Mouse (Mus musculus) right cerebral cortex, postnatal 4 days (tissue): ENCODE measurements around the gene Epha8.

ENCODE experiments used
- DNase-seq: peaks from one replicate; pipeline ENCODE4 v3.0.0-alpha.2; 2022

Epha8 gene

DNA sequence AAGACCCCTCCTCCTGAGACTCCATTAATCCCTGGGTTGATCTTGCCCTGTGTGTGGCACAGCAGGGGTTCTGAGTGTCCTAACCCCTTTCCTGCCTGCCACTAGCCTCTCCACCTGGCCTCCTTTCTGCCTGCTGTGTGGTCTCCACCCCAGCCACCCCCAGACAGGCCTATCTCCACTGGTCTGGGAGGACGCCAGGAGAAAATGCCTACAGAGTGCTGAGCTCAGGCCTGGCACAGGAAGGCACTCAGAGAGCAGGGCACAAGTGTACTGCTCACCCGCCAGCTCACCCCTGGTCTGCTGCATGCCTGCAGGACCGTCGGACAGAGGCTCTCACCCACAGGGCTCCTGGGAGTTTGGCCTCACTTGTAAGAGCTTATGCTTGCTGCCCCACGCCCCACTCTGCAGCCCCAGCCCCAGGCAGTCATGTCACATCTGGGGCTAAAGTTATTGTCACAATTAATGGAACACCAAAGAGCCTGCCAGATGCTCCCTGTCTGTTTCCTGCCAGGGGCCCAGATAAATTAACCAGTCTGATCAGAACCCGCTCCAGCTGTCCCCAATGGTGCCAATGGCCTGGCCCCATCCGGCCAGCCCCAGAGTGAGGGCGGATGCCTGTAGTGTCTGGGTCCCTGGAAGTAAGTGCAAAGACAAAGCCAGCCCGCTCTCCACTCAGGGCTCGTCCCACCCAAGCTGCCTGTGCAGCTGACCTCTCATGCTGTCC lies 7.2 kb downstream of the Epha8 start:
- no peak for DNase-seq

DNA sequence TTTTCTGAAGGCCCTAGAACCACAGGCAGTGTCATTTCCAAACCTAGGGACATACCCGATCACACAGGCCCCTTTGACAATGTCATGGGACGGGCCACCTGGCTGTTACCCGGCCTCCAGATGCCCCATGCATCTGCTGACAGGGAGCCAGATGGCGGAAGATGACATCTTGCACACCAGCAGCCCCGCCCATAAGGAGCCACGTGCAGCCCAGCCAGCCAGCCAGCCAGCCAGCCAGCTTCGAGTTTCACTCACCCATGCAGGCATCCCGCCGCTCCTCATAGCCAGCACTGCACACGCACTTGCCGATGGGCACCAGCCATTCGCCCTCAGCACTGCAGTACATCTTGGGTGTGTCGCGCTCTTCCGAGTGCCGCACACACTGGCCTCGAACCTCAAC lies 11.2 kb downstream of the Epha8 start:
- DNase-seq: no peak

DNA sequence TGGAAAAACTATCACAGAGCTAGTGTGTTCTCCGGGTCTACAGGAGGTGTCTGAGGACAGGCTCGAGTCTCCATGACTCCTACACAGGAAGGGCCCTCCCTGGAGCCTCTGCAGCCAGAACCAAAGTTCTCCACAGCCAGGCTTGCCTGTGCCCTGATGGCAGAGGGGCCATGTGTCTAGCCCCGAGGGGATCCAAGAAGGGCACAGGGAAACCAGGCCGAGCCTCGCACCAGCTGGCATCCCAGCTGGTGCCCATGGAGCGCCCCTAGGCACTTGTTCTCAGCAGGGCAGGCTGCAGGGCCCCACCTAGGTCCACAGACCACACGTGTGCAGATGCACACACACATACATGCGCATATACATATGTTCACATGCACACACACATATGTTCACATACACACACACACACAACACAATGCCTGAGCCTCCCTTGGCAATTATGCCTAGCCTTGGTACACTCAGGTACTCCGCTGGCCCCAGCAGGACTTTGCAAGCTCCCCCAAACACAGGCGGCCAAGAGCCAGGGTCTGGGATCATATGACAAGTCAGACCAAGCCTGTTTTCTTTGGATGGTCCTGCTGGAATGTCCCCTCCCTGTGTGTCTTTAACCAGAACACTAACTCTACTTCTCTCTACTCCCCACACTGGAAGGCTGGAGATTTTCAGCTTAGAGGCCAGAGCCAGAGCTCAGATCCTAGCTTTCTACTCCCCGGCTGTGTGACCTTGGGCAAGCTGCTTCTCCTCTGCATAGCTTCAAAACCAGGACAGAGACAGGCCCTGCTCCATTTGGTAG lies 11.9 kb downstream of the Epha8 start:
- no peak for DNase-seq

DNA sequence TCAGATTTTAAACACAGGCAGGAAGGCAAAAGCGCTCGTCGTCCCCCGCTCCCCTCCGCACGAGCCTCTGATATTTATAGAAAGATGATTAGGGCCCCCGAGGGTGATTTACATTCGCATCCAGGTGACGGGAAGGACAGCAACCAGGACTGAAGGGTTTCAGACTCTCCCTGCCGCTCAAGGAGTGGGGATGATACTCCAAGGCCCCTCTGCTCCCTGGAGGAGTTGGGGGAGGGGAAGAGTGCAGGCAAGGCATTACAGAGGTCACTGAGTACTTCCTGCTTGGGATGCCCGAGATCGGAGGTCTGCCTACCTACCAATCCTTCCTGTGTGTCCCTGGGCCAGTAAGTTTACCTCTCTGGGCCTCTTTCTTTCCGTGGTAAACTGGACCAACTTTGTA lies 13.4 kb downstream of the Epha8 start:
- no peak for DNase-seq

DNA sequence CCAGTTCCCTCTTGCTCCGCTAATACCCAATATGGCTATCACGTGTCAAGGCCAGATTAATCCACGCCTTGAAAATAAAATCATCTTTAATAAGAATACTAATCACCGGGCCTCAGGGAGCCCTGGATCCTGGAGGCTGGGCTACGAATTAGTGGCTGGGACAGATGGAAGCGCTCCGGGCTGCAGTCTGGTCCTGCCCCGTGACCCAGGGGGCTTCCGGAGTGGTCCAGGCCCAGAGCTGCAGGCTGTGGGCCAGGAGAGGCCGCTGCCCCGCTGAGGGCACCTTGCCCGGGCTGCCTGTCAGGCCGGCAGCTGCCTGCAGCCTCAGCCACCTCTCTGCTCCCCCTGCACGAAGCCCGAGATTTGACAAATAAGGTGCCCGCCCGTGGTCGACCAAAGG lies 13.9 kb downstream of the Epha8 start:
- no peak for DNase-seq

DNA sequence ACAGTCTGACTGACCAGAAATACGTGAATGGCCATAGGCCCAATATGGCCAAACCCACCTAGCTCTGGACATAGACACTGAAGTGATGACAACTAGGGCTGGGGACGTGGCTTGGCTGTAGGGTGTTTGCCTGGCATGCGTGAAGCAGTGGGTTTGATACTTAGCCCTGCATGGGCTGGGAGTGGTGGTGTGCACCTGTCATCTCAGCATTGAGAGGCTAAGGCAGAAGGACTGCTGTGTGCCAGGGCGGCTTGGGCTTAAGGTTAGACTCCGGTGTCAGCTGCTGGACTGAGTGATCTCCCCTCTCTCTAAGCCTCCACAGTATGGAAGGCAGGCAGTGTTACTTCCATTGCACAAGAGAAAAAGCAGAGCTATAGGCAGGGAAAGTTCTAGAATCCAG lies 18.7 kb downstream of the Epha8 start:
- no peak for DNase-seq

DNA sequence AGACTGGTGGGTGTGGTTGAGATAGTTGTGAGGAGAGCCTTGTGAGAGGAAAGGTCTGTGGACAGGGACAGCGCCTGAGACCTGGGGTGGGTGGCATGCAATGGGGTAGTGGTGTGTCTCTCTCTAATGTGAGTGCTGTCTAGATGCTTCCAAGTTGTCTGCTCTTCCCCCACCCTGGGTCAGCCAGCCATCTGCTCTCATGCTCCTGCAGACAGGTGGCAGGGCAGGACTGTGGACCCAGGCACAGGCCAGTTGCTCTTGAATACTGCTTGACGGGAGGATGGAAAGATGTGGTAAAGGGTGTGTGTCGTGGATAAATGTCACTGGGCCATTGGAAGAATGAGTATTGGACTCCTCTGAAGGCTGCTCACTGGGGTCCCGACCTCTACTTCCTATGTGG lies 19.3 kb downstream of the Epha8 start:
- no peak for DNase-seq

DNA sequence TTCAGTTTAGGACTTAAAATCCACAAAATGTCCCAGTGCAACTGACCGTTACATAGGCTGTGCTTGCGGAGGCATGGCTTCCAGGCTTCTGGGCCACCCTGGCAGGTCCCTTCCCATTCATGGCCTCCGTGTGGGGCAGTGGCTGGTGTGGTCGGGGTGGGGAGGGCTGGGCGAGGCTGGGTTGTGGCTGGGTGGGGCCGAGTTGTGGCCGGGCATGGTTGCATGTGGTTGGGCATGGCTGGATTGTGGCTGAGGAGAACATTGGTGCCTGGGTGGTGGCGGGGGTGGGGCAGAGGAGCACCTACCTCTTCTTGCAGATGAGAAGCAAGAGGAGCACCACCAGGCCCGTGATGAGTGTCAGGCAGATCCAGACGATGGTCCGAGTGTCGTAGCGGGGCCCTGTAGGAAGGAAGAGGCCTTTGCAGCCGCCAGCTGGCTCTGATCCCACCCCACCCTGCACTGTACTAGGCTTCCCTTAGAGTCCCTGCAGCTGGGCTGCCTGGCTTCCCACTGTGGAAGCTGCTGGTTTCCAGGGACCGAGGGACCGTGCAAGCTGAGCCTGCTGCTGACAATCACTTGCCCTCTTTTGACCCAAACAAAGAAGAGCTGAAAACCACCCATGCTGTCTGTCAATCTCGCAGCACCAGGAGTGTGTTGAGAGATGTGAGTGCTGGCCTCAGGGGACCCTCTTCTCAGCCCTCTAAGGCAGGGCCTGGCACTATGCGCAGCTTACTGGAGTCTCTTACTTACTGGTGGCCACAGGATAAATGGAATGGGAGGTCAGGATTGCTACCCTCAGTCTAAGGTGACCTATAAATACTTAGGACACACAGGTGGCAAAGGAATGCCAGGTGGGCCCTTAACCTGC lies 21.6 kb downstream of the Epha8 start:
- no peak for DNase-seq

DNA sequence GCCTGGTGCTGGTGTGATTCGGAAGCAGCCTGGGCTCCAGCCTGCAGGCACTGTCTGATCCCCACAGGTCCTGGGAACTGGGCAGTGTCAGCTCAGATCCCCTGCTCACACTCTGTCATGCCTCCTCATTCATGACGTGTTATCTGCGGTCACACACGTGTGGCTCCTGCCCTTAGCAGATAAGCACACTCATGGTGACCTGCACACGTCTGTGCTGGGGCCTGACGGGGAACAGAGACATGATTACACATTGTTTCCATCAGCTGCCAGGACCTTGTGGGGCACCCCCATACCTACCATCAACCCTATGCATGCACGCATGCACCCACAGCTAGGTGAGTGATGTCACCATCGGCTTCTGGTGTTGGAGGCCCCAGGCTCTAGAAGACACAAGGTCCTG lies 26.1 kb downstream of the Epha8 start:
- no peak for DNase-seq

DNA sequence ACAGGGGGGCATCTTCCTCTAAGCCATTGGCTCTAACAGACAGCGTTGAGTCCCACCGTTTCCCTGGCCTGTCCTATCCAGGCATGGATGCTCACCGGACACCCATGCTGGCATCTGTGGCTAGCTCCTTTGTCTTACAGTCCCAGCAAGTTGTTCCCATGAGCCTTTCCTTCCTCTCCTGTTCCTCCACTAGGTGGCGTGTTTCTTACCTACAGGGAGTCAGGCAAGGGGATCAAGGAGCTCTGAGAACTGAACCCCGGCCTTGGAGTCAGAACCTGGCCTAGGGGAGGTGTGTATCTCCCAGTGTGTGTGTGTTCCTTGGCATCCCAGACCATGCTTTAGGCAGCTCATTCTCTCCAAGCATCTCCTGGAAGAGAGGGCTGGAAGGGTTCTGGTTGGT lies 27.7 kb downstream of the Epha8 start:
- no peak for DNase-seq

DNA sequence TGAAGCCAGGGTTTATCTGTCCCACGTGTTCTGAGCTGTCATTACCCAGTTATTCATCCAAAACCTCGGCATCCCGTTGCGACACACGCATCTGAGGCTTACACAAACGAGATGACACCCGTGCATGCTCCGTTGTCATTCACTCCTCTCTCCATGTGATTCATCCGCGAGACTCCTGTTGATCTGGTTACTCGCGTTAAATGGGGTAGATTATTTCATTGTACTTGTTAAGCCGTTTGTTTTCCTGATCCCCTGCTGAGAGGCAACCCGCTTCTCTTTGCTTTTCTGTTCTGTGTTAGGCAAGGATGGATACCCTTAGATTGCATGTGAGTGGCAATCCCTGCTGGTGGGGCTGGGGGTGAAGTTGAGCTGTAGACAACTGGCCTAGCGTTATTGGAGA lies 30.8 kb downstream of the Epha8 start:
- no peak for DNase-seq

DNA sequence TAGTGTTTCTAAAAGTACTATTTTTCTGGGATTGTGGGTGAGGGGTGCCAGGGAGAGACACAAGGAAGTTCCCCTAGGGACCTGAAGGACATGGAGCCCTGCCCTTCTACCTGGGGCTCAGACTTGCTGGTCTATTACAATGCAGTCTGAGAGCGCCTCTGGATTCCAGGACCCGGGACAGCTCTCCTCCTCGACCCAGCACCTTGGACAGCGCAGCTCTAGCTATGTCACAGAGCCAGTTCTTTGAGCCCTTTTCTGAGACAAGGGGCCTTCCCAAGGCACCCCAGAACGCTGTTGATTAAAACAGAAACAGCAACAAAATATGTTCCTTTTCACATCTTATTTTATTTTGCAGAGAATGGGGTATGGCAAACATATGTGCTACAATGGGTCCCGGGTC lies 32.1 kb downstream of the Epha8 start:
- DNase-seq: peak; percentile 25

DNA sequence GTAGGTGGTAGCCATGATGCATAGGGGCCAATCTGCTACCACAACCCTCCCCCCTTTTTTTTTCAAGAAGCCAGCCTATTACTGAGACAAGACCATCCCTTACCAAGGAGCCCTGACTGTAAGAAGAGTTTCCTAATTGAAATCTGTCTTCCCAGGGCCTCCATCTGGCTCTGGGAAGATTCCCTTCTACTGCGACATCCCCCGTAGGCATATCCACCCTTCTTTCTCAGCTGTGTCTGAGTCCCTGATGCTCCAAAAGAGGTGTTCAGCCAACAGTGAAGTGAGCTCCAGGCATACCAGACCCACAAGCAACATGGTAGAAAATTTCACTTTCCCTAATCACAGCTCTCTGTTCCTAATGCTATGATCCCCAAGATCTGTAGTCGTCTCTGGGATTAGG lies 37.1 kb downstream of the Epha8 start:
- no peak for DNase-seq

DNA sequence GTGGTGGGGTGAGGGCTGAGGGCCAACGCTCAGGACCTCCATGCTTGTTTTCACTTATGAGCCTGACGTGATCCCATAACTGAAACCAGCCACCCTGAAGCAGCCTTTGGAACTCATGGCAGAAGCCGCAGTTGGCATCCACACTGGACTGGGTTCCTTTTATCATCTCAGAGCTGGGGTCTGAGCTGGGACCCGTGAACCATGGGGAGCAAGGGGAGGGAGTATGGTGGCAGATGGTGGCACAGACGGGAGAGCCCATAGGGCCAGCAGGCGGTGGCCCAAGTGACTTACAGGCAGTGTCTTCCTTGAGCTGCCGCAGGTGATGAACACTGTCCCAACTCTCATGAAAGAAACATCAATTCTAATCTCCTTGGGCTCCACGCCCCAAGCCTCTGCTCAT lies 37.8 kb downstream of the Epha8 start:
- no peak for DNase-seq

DNA sequence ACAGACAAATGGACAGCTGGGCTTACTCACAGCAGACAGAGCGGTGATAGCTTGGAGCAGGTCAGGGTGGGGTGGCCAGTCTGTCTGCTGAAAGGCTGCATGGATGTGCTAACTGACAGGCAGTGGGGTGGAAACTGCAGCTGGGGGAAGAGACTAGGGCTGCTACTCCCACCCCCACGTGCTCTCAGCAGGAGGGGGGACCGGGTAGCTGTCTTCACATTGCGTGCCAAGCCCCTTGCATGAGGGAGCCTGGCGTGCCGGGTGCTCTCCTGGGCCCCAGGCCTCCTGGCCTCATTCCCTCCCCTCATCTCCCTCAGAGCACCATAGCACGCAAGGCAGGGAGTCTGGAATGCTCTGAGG lies 39.5 kb downstream of the Epha8 start:
- DNase-seq: no peak

DNA sequence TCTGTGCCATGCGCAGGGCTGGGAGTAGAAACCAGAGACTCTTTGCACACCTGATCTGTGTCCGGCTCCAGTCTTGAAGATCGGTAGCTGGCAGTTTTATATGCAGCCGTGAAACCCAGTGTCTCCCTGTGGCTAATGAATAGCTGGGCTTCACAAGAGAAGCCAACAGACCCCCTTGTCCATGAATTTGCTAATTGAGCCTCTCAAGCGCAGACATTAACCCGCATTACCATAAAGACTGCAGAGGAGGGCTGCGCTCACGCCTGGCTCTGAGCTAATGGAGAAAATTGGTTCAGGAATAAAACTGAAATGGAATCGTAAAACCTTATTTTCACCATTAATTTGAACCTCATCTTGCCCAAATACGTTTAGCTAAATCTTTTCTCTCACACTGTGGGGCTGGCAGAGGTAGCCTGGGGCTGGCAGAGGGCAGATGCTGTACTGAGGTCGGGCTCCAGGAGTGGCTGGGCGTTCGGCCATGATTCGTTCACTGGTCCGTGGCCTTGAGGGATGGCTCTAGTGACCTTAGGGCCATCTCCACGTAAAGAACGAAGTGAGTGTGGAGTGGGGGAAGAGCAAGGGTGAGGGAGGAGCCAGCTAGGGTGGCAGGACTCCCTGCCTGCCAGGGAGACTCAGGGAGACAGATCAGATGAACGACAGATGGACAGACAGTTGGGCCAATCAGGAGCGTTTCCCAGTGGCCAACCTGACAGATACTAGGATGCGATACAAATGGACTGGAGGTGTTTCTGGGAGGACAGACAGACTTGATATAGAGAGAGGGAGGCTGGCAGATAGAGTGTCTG lies 40.1 kb downstream of the Epha8 start:
- no peak for DNase-seq

DNA sequence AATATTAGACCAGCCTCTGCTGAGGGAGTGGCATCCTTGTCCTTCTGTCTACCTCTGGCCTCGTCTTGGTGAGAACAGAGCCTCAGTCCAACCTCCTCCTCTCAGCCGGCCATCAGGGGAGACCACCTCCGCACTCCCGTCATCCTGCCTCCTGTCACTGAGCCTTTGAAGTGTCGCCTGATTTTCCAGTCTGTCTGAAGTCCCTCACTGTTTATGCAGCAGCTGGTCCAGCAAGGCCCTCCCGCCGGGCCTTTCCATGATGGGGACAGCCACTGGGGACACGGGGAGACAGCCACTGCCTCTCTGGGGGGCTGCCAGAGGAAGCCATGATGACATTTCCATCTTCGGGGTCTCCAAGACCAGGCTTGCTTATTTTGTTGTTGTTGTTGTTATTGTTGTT lies 43.8 kb downstream of the Epha8 start:
- no peak for DNase-seq

DNA sequence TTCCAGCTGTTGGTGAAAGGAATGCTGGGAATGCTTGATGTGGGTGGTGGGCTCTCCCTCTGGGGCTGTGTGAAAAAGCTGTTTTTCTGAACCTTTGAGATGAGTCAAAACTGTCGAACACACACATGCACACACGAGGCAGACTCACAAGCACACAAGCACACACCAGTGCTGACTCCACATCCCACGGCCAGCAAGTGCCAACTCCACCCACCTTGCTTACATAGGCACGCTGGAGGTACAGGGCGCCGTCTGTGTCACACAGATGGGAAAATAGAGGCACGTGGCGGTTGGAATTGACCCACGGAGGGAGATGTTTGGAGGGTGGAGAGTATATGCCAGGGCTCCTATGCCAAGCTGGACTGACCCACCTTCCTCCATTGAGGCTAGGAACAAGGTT lies 44.8 kb downstream of the Epha8 start:
- DNase-seq: no peak

DNA sequence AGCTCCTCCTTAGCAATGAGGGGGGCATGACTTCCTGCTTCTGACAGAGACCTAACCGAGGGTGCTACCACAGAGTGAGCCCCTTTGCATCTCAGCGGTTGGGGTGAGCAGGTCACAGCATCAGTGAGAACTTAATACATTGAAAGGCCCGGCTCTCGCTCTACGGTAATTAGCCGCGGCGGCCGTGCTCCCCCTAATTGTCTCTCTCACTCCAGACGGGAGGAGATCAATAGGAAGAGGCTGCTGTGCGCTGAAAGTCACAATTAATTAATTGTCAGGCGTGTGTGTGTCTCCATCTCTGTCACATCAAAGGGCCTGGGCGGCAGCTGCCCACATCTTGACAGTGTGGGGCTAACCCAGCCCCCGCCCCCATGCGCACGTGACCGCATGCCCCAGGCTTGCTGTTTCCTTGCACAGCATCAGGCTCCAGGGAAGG lies 45.4 kb downstream of the Epha8 start:
- no peak for DNase-seq

DNA sequence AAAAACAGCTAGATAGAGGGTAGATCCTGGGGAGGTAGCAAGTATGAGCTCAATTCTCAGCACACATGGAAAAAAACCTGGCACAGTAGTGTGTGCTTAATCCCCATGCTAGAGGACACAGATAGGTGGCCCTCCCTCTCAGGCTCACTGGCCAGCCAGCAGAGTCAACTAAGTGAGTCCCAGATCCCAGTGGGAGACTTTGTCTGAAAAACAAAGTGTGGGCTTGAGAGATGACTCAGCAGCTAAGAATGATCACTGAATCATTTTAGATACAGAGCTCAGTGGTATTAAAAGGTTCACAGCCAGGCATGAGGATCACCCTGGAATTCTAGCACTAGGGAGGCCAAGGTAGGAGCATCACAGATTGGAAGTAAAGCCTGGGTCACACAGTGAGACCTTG lies 48.8 kb downstream of the Epha8 start:
- no peak for DNase-seq

DNA sequence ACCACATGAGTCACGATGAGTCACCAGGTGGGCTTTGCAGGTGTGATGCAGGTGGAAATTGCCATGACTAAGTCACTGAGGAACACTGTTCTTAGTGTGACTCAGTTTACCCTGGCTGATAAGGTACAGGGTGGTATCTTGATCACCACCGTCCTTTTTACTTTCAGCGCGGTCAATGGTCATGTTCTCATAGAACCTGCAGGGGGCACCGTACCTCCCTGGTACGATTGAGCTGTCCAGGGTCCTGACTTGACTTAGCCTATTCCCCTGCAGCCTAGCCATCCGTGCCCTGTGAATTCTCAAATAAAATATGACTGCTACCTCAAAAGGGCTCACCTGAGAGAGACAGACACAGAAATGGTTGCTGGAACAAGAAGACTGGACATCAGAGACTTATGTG lies 49.6 kb downstream of the Epha8 start:
- DNase-seq: no peak

DNA sequence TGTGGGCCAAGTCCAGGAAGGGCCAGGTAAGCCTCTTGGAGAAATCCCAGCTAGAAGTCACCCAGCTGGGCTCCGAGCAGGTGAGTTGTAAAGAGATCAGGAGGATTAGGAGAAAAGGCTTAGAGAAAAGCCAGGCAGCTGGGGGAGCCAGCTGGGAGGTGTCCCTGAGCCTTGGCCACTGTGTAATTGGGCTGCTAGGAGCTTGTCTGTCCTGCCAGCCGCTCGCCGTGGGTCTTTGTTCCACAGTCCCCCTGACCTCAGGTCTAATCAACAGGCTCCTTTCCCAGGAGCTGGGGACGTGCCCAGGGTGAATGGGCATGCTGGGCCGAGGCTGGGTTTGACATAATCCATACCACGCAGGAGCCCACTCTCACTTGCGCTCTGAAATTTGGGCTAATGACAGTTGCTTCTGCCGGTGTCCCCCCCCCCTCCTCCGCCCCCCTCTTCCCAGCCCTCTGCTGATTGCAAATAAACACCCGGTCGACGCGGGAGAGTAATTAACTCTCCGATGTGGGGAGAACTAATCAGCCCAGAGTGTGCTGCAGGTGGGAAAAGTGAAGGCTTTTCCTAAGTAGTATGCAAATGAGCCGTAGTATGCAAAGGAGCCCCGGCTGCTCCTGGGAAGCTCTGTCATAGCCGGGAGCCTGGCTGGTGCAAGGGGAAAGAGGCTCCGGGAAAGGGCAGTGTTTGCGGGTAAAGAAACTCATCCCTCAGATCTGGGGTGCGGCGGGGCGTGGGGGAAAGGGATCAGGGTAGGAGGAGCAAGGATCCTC lies 51.7 kb downstream of the Epha8 start:
- no peak for DNase-seq
